Mouse (Mus musculus) cerebellum, adult 11 months (tissue): ENCODE data around the gene Cyp2c70.
"Not testable (repeated sequence)": the region's sequence is repeated elsewhere in the genome, so short reads cannot be mapped to it uniquely, and the experiment has no call there.

ENCODE experiments used
- DNase-seq: peaks from one replicate; pipeline ENCODE4 v3.0.0; 2022

Cyp2c70 gene

GRCm38 (mm10) chr19:40187160-40187559 is at the start of gene Cyp2c70:
Gene Cyp2c70 (minus strand): TSS chr19:40187333.
- no peak for DNase-seq

GRCm38 (mm10) chr19:40232560-40232959 is 45.4 kb upstream of the Cyp2c70 start:
- DNase-seq, result no peak

GRCm38 (mm10) chr19:40231825-40232541 is 44.9 kb upstream of the Cyp2c70 start:
- DNase-seq, result no peak

GRCm38 (mm10) chr19:40231074-40231738 is 44.1 kb upstream of the Cyp2c70 start:
- no peak for DNase-seq

- DNase-seq, result no peak
Observed at GRCm38 (mm10) chr19:40226516-40227151, 39.5 kb upstream of the Cyp2c70 start.

GRCm38 (mm10) chr19:40225761-40226110 is 38.6 kb upstream of the Cyp2c70 start:
- no peak for DNase-seq

GRCm38 (mm10) chr19:40225102-40225760 is 38.1 kb upstream of the Cyp2c70 start:
- DNase-seq, result peak; percentile 31

- not testable (repeated sequence) for DNase-seq
Observed at GRCm38 (mm10) chr19:40222307-40222706, 35.2 kb upstream of the Cyp2c70 start.

- no peak for DNase-seq
Observed at GRCm38 (mm10) chr19:40220878-40221277, 33.7 kb upstream of the Cyp2c70 start.

- not testable (repeated sequence) for DNase-seq
Observed at GRCm38 (mm10) chr19:40202947-40203346, 15.8 kb upstream of the Cyp2c70 start.

GRCm38 (mm10) chr19:40190596-40190995 is 3.5 kb upstream of the Cyp2c70 start:
- DNase-seq, result no peak

- DNase-seq, result no peak
Observed at GRCm38 (mm10) chr19:40183600-40183999, 3.5 kb downstream of the Cyp2c70 start.

- DNase-seq, result no peak
Observed at GRCm38 (mm10) chr19:40178311-40178710, 8.8 kb downstream of the Cyp2c70 start.

- not testable (repeated sequence) for DNase-seq
Observed at GRCm38 (mm10) chr19:40168391-40168790, 18.7 kb downstream of the Cyp2c70 start.

- not testable (repeated sequence) for DNase-seq
Observed at GRCm38 (mm10) chr19:40126996-40127395, 60.1 kb downstream of the Cyp2c70 start.

GRCm38 (mm10) chr19:40125165-40125564 is 62.0 kb downstream of the Cyp2c70 start:
- DNase-seq, result not testable (repeated sequence)

- not testable (repeated sequence) for DNase-seq
Observed at GRCm38 (mm10) chr19:40119624-40120023, 67.5 kb downstream of the Cyp2c70 start.
